Mouse (Mus musculus) stomach, postnatal 0 days (tissue): ENCODE data around the gene Enkd1.

ENCODE experiments used
- CTCF ChIP-seq: IDR thresholded peaks from 2 replicates; pipeline ENCODE4 v1.5.1; 2016; ENCODE audit warnings: antibody characterized with exemption, low read depth, mild to moderate bottlenecking, moderate library complexity
- EP300 ChIP-seq: optimal IDR thresholded peaks from 2 replicates; pipeline ENCODE3; 2016; ENCODE audit warnings: antibody characterized with exemption

- TF ChIP-seq EP300 = no peak
- no peak for TF ChIP-seq CTCF
Measured at GRCm38 (mm10) chr8:105687512-105687911, 20.5 kb downstream of the Enkd1 start.
